Mouse (Mus musculus) neural tube, embryonic 15.5 days (tissue): Measurements from ENCODE around the gene Tchp. TPM values are rescaled to one million over a fixed set of nuclear protein-coding genes. Genes with fewer than 3 reads are reported as not detected.

ENCODE experiments used
- ATAC-seq: fragments of 200-750 bp; cut with Nextera tagmentation; 2 replicates; pipeline ENCODE4 v1.8.0; 2017; ENCODE audit warnings: mild to moderate bottlenecking, moderate TSS enrichment, moderate library complexity; ENCODE audit not compliant: low FRiP score
- H3K27ac ChIP-seq: fragments of 300-500 bp; sonication (generic); replicated peaks from 2 replicates; pipeline ENCODE4 v1.5.1; 2015; ENCODE audit warnings: mild to moderate bottlenecking, inconsistent platforms
- H3K27me3 ChIP-seq: fragments of 300-500 bp; sonication (generic); replicated peaks from 2 replicates; pipeline ENCODE4 v1.6.1; 2015; ENCODE audit warnings: inconsistent platforms
- H3K36me3 ChIP-seq: fragments of 300-500 bp; sonication (generic); 2 replicates; pipeline ENCODE4 v1.6.1; 2015; ENCODE audit warnings: inconsistent platforms
- H3K4me1 ChIP-seq: fragments of 300-500 bp; sonication (generic); 2 replicates; pipeline ENCODE4 v1.6.1; 2015; ENCODE audit warnings: inconsistent platforms
- H3K4me2 ChIP-seq: fragments of 300-500 bp; sonication (generic); 2 replicates; pipeline ENCODE4 v1.6.1; 2015; ENCODE audit warnings: inconsistent platforms, mild to moderate bottlenecking, moderate library complexity
- H3K4me3 ChIP-seq: fragments of 300-500 bp; sonication (generic); replicated peaks from 2 replicates; pipeline ENCODE4 v1.5.1; 2015; ENCODE audit warnings: mild to moderate bottlenecking, inconsistent platforms
- H3K9ac ChIP-seq: fragments of 300-500 bp; sonication (generic); replicated peaks from 2 replicates; pipeline ENCODE4 v1.6.1; 2015; ENCODE audit warnings: mild to moderate bottlenecking, inconsistent platforms
- H3K9me3 ChIP-seq: fragments of 300-500 bp; sonication (generic); replicated peaks from 2 replicates; pipeline ENCODE4 v1.6.1; 2016; ENCODE audit warnings: inconsistent platforms
- WGBS: fragments of 180-500 bp; shearing (Covaris S2); methylation state at CpG from one replicate; pipeline ENCODE4 v1.1.7; 2015; ENCODE audit warnings: mixed read lengths; 5-methylcytosine and 5-hydroxymethylcytosine counted together
- polyA plus RNA-seq: library from polyadenylated mRNA; unstranded; fragments of >200 nt; fragmentation: Nextera tagmentation; extraction: Ambion mirVana; gene quantifications from 2 replicates; pipeline ENCODE4 v1.2.1, GENCODE M21; 2015

The Tchp gene
- polyA plus RNA-seq, 1 experiment from 2014 or later: 14.1 TPM

GRCm38 (mm10) chr5:114745581-114745980, 38.0 kb downstream of the Tchp start:
- WGBS: 89% methylated on average over 5 of the region's 5 CpGs
- ATAC-seq: no peak
- Histone ChIP-seq H3K27ac (no peak overlapping the region), H3K4me2 (no peak overlapping the region), H3K4me3 (no peak overlapping the region), H3K9me3 (no peaks in the 10 kb centered on the region), H3K36me3 (peaks cover 87% of the 10 kb centered on the region), H3K9ac (no peak overlapping the region), H3K4me1 (no peaks in the 10 kb centered on the region), H3K27me3 (no peaks in the 10 kb centered on the region)

GRCm38 (mm10) chr5:114746886-114747285, 39.3 kb downstream of the Tchp start:
- no peaks in the 10 kb centered on the region for H3K9me3 ChIP-seq
- peaks cover 90% of the 10 kb centered on the region for H3K36me3 ChIP-seq
- H3K27ac ChIP-seq: no peak overlapping the region
- no peak overlapping the region for H3K4me2 ChIP-seq
- H3K27me3 ChIP-seq: no peaks in the 10 kb centered on the region
- no peak for ATAC-seq
- 90% methylated on average over 4 of the region's 4 CpGs for WGBS
- no peaks in the 10 kb centered on the region for H3K4me1 ChIP-seq
- no peak overlapping the region for H3K9ac ChIP-seq
- H3K4me3 ChIP-seq: no peak overlapping the region

GRCm38 (mm10) chr5:114747521-114747920, 40.0 kb downstream of the Tchp start:
- Histone ChIP-seq H3K4me1 (no peaks in the 10 kb centered on the region), H3K4me2 (no peak overlapping the region), H3K4me3 (no peak overlapping the region), H3K36me3 (peaks cover 89% of the 10 kb centered on the region), H3K27me3 (no peaks in the 10 kb centered on the region), H3K9me3 (no peaks in the 10 kb centered on the region), H3K9ac (no peak overlapping the region), H3K27ac (no peak overlapping the region)
- ATAC-seq: no peak
- WGBS: 93% methylated on average over 5 of the region's 5 CpGs

GRCm38 (mm10) chr5:114750325-114750724, 42.8 kb downstream of the Tchp start:
- H3K9ac ChIP-seq: no peak overlapping the region
- H3K4me1 ChIP-seq: no peaks in the 10 kb centered on the region
- peaks cover 87% of the 10 kb centered on the region for H3K36me3 ChIP-seq
- no peak for ATAC-seq
- H3K27me3 ChIP-seq: no peaks in the 10 kb centered on the region
- 81% methylated on average over 10 of the region's 10 CpGs for WGBS
- H3K9me3 ChIP-seq: no peaks in the 10 kb centered on the region
- H3K4me3 ChIP-seq: no peak overlapping the region
- H3K27ac ChIP-seq: no peak overlapping the region
- H3K4me2 ChIP-seq: no peak overlapping the region

GRCm38 (mm10) chr5:114752397-114752796, 44.8 kb downstream of the Tchp start:
- H3K27me3 ChIP-seq: no peaks in the 10 kb centered on the region
- 87% methylated on average over 10 of the region's 10 CpGs for WGBS

GRCm38 (mm10) chr5:114753384-114753783, 45.8 kb downstream of the Tchp start:
- no peak overlapping the region for H3K9ac ChIP-seq
- no peaks in the 10 kb centered on the region for H3K4me1 ChIP-seq
- H3K4me3 ChIP-seq: no peak overlapping the region
- H3K27ac ChIP-seq: no peak overlapping the region
- 90% methylated on average over 12 of the region's 12 CpGs for WGBS
- ATAC-seq: no peak
- H3K9me3 ChIP-seq: no peaks in the 10 kb centered on the region
- no peaks in the 10 kb centered on the region for H3K27me3 ChIP-seq
- peaks cover 84% of the 10 kb centered on the region for H3K36me3 ChIP-seq
- H3K4me2 ChIP-seq: no peak overlapping the region

More at GRCm38 (mm10) chr5:114752397-114752796, 44.8 kb downstream of the Tchp start:
- H3K9me3 ChIP-seq: no peaks in the 10 kb centered on the region
- H3K36me3 ChIP-seq: peaks cover 89% of the 10 kb centered on the region
- H3K27ac ChIP-seq: no peak overlapping the region
- H3K9ac ChIP-seq: no peak overlapping the region
- no peaks in the 10 kb centered on the region for H3K4me1 ChIP-seq
- H3K4me2 ChIP-seq: no peak overlapping the region
- H3K4me3 ChIP-seq: no peak overlapping the region
- ATAC-seq: no peak

- 90% methylated on average over 5 of the region's 5 CpGs for WGBS
These were observed 52.1 kb downstream of the Tchp start for GRCm38 (mm10) chr5:114759536-114760090.

GRCm38 (mm10) chr5:114761980-114762379, 54.4 kb downstream of the Tchp start:
- Histone ChIP-seq H3K4me2 (no peak overlapping the region), H3K27ac (no peak overlapping the region), H3K27me3 (no peaks in the 10 kb centered on the region), H3K9ac (no peak overlapping the region), H3K4me3 (no peak overlapping the region), H3K9me3 (no peaks in the 10 kb centered on the region), H3K36me3 (peaks cover 70% of the 10 kb centered on the region), H3K4me1 (no peaks in the 10 kb centered on the region)
- ATAC-seq: no peak
- 90% methylated on average over 8 of the region's 8 CpGs for WGBS

More at GRCm38 (mm10) chr5:114759536-114760090, 52.1 kb downstream of the Tchp start:
- Histone ChIP-seq H3K4me2 (no peak overlapping the region), H3K27ac (no peak overlapping the region), H3K9me3 (no peaks in the 10 kb centered on the region), H3K27me3 (no peaks in the 10 kb centered on the region), H3K9ac (no peak overlapping the region), H3K4me1 (no peaks in the 10 kb centered on the region), H3K4me3 (no peak overlapping the region), H3K36me3 (peaks cover 77% of the 10 kb centered on the region)
- ATAC-seq: no peak

GRCm38 (mm10) chr5:114764812-114765735, 57.5 kb downstream of the Tchp start:
- Histone ChIP-seq H3K27ac (no peak overlapping the region), H3K36me3 (peaks cover 53% of the 10 kb centered on the region), H3K27me3 (no peaks in the 10 kb centered on the region), H3K4me2 (no peak overlapping the region), H3K9ac (no peak overlapping the region), H3K4me3 (no peak overlapping the region), H3K4me1 (peaks cover 3% of the 10 kb centered on the region; the same call in 1 of the 2 replicates), H3K9me3 (no peaks in the 10 kb centered on the region)
- WGBS: 77% methylated on average over 18 of the region's 18 CpGs
- no peak for ATAC-seq

- WGBS: 91% methylated on average over 8 of the region's 8 CpGs
These were observed 59.1 kb downstream of the Tchp start for GRCm38 (mm10) chr5:114766686-114767085.

GRCm38 (mm10) chr5:114767185-114767584, 59.6 kb downstream of the Tchp start:
- ATAC-seq: no peak
- H3K4me1 ChIP-seq: peaks cover 23% of the 10 kb centered on the region
- no peak overlapping the region for H3K4me2 ChIP-seq
- peaks cover 35% of the 10 kb centered on the region for H3K36me3 ChIP-seq
- H3K27ac ChIP-seq: no peak overlapping the region
- no peaks in the 10 kb centered on the region for H3K27me3 ChIP-seq
- H3K9ac ChIP-seq: no peak overlapping the region
- WGBS: 89% methylated on average over 7 of the region's 7 CpGs
- no peaks in the 10 kb centered on the region for H3K9me3 ChIP-seq
- H3K4me3 ChIP-seq: no peak overlapping the region

More at GRCm38 (mm10) chr5:114766686-114767085, 59.1 kb downstream of the Tchp start:
- Histone ChIP-seq H3K4me1 (peaks cover 18% of the 10 kb centered on the region), H3K27ac (no peak overlapping the region), H3K4me2 (no peak overlapping the region), H3K4me3 (no peak overlapping the region), H3K36me3 (peaks cover 40% of the 10 kb centered on the region), H3K9ac (no peak overlapping the region), H3K9me3 (no peaks in the 10 kb centered on the region), H3K27me3 (no peaks in the 10 kb centered on the region)
- no peak for ATAC-seq

GRCm38 (mm10) chr5:114769786-114770185, 62.2 kb downstream of the Tchp start:
- WGBS: 94% methylated on average over 8 of the region's 8 CpGs
- H3K4me1 ChIP-seq: peaks cover 31% of the 10 kb centered on the region
- peaks cover 12% of the 10 kb centered on the region for H3K36me3 ChIP-seq
- H3K27ac ChIP-seq: no peak overlapping the region
- no peaks in the 10 kb centered on the region for H3K9me3 ChIP-seq
- no peaks in the 10 kb centered on the region for H3K27me3 ChIP-seq
- H3K9ac ChIP-seq: no peak overlapping the region
- no peak overlapping the region for H3K4me3 ChIP-seq
- H3K4me2 ChIP-seq: no peak overlapping the region
- no peak for ATAC-seq
